Mouse (Mus musculus): ENCODE measurements at regions not wholly inside any gene's neighbourhood (a gene's known extent, or its start where the extent isn't known, plus 50 kb on each side); places are given as distances from the start of the nearest gene placed in this dataset.

- intact Hi-C loops (cut with DNase I) = no loop called here
- no peak for DNase-seq
These were observed 98.4 kb downstream of the Sqor start for GRCm38 (mm10) chr2:122863343-122863970.

GRCm38 (mm10) chr2:122863971-122864348 is 98.9 kb downstream of the Sqor start:
- no peak for DNase-seq
- intact Hi-C loops (cut with DNase I) = no loop called here

- DNase-seq = no peak
- intact Hi-C loops (cut with DNase I) = no loop called here
These were observed 122.1 kb downstream of the Sqor start for GRCm38 (mm10) chr2:122887111-122887510.

- DNase-seq = no peak
- intact Hi-C loops (cut with DNase I) = no loop called here
These were observed 122.5 kb downstream of the Sqor start for GRCm38 (mm10) chr2:122887526-122887925.

- no peak for DNase-seq
- intact Hi-C loops (cut with DNase I) = no loop called here
These were observed 140.4 kb downstream of the Sqor start for GRCm38 (mm10) chr2:122905129-122906072.

GRCm38 (mm10) chr2:122916772-122917171 is 151.7 kb downstream of the Sqor start:
- intact Hi-C loops (cut with DNase I) = no loop called here
- DNase-seq = peak in 1 of 2 experiments; percentile 3

- intact Hi-C loops (cut with DNase I) = no loop called here
- DNase-seq = peak in 1 of 2 experiments; percentile 5
These were observed 172.9 kb downstream of the Sqor start for GRCm38 (mm10) chr2:122937922-122938321.

- intact Hi-C loops (cut with DNase I) = no loop called here
- DNase-seq = no peak
These were observed 179.8 kb downstream of the Sqor start for GRCm38 (mm10) chr2:122944841-122945240.

GRCm38 (mm10) chr2:122945891-122946290 is 180.9 kb downstream of the Sqor start:
- intact Hi-C loops (cut with DNase I) = no loop called here
- DNase-seq = no peak

GRCm38 (mm10) chr2:122949031-122949430 is 184.0 kb downstream of the Sqor start:
- no peak for DNase-seq
- intact Hi-C loops (cut with DNase I) = no loop called here

GRCm38 (mm10) chr2:122961701-122962100 is 196.7 kb downstream of the Sqor start:
- no peak for DNase-seq
- intact Hi-C loops (cut with DNase I) = no loop called here

GRCm38 (mm10) chr2:122968809-122969628 is 204.0 kb downstream of the Sqor start:
- no peak for DNase-seq
- intact Hi-C loops (cut with DNase I) = no loop called here

All from heart, postnatal 14 days (tissue).